Mouse (Mus musculus) kidney, embryonic 16.5 days (tissue): ENCODE data around the gene Tmem39b. TPM values are rescaled to one million over a fixed set of nuclear protein-coding genes. Genes with fewer than 3 reads are reported as not detected.

Experiments used
- ATAC-seq: fragments of 200-750 bp; cut with Nextera tagmentation; 2 replicates; pipeline ENCODE4 v1.8.0; 2017; ENCODE audit warnings: moderate TSS enrichment; ENCODE audit not compliant: low FRiP score, low TSS enrichment
- H3K27ac ChIP-seq: fragments of 300-500 bp; sonication (generic); 2 replicates; pipeline ENCODE4 v1.5.1; 2014; ENCODE audit warnings: low read length
- H3K27me3 ChIP-seq: fragments of 300-500 bp; sonication (generic); 2 replicates; pipeline ENCODE4 v1.6.1; 2014; ENCODE audit warnings: low read length, control low read depth, mixed read lengths; ENCODE audit not compliant: insufficient read depth
- H3K36me3 ChIP-seq: fragments of 300-500 bp; sonication (generic); 2 replicates; pipeline ENCODE4 v1.6.1; 2014; ENCODE audit warnings: low read length, control low read depth, mixed read lengths; ENCODE audit not compliant: insufficient read depth
- H3K4me1 ChIP-seq: fragments of 300-500 bp; sonication (generic); 2 replicates; pipeline ENCODE4 v1.6.1; 2014; ENCODE audit warnings: low read length, control low read depth, mixed read lengths; ENCODE audit not compliant: insufficient read depth
- H3K4me2 ChIP-seq: fragments of 300-500 bp; sonication (generic); replicated peaks from 2 replicates; pipeline ENCODE4 v1.6.1; 2014; ENCODE audit warnings: low read depth, low read length
- H3K4me3 ChIP-seq: fragments of 300-500 bp; sonication (generic); 2 replicates; pipeline ENCODE4 v1.5.1; 2014; ENCODE audit warnings: mild to moderate bottlenecking, low read length
- H3K9ac ChIP-seq: fragments of 300-500 bp; sonication (generic); replicated peaks from 2 replicates; pipeline ENCODE4 v1.6.1; 2014; ENCODE audit warnings: low read length
- H3K9me3 ChIP-seq: fragments of 300-500 bp; sonication (generic); 2 replicates; pipeline ENCODE4 v1.6.1; 2016; ENCODE audit warnings: low read length, control low read depth
- WGBS: fragments of 180-500 bp; shearing (Covaris S2); extraction: QIAGEN DNeasy Blood & Tissue Kit; methylation state at CpG from one replicate; pipeline ENCODE4 v1.1.7; 2014; 5-methylcytosine and 5-hydroxymethylcytosine counted together
- polyA plus RNA-seq: library from polyadenylated mRNA; unstranded; fragments of >200 nt; fragmentation: Nextera tagmentation; extraction: Ambion mirVana; gene quantifications from 2 replicates; pipeline ENCODE4 v1.2.1, GENCODE M21; 2015

Gene Tmem39b
- polyA plus RNA-seq, 1 experiment from 2014 or later = 20.6 TPM

- peaks cover 82% of the 10 kb centered on the region for H3K36me3 ChIP-seq
- no peak overlapping the region for H3K4me3 ChIP-seq
- no peak overlapping the region for H3K9ac ChIP-seq
- WGBS = 95% methylated on average over 14 of the region's 14 CpGs
- H3K9me3 ChIP-seq = no peaks in the 10 kb centered on the region
- ATAC-seq = no peak
- no peak overlapping the region for H3K4me2 ChIP-seq
- no peaks in the 10 kb centered on the region for H3K27me3 ChIP-seq
- H3K27ac ChIP-seq = no peak overlapping the region
- no peaks in the 10 kb centered on the region for H3K4me1 ChIP-seq
Measured at GRCm38 (mm10) chr4:129654770-129655169, 41.9 kb downstream of the Tmem39b start.

DNA sequence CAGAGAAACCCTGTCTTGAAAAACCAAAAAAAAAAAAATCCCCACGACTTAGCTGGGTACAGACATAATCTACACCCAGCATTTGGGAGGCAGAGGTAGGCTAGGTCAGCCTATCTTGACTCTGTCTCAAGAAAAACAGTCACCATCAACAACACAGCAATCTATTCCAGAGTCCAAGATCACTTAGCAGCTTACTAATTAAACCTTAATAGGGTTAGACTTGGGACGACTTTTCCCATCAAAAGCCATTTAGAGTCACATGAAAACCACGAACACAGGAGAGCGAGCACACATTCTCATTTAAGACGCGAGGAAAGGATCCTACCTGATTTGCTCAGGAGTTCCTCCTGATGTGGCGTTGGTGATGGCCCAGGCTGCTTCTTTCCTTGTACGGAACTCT lies 46.3 kb downstream of the Tmem39b start:
- WGBS = 94% methylated on average over 8 of the region's 8 CpGs
- Histone ChIP-seq H3K4me1 (no peaks in the 10 kb centered on the region), H3K9ac (no peak overlapping the region), H3K36me3 (peaks cover 91% of the 10 kb centered on the region), H3K9me3 (no peaks in the 10 kb centered on the region), H3K4me3 (no peak overlapping the region), H3K27me3 (no peaks in the 10 kb centered on the region), H3K4me2 (no peak overlapping the region), H3K27ac (no peak overlapping the region)
- no peak for ATAC-seq

GRCm38 (mm10) chr4:129648656-129649055 lies 48.0 kb downstream of the Tmem39b start:
- no peaks in the 10 kb centered on the region for H3K4me1 ChIP-seq
- no peak overlapping the region for H3K9ac ChIP-seq
- H3K4me2 ChIP-seq = no peak overlapping the region
- 62% methylated on average over 1 of the region's 1 CpGs for WGBS
- no peak overlapping the region for H3K4me3 ChIP-seq
- H3K36me3 ChIP-seq = peaks cover 80% of the 10 kb centered on the region
- ATAC-seq = no peak
- no peak overlapping the region for H3K27ac ChIP-seq
- no peaks in the 10 kb centered on the region for H3K9me3 ChIP-seq
- no peaks in the 10 kb centered on the region for H3K27me3 ChIP-seq

DNA sequence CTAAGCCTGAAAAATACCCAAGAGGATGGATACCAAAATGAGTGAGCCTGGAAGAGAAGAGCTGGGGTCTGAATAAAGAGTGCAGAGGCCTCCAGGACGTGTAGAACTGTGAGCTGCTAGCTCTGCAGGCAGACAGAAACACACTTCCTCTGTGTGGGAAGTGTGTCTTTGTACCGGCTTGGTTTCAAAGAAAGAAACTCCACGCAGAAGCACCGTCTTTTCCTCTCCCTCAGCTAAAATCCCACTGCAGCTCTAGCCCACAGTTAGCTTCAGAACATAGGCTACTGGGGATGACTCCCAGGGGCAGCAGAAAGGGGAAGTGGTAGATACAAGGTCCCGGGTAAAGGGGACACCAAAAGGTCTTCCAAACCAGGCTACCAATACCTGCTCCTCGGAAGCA lies 51.4 kb downstream of the Tmem39b start:
- 88% methylated on average over 6 of the region's 6 CpGs for WGBS
- Histone ChIP-seq H3K27ac (no peak overlapping the region), H3K27me3 (no peaks in the 10 kb centered on the region), H3K4me3 (no peak overlapping the region), H3K36me3 (peaks cover 51% of the 10 kb centered on the region), H3K4me1 (peaks cover 10% of the 10 kb centered on the region; the same call in 1 of the 2 replicates), H3K4me2 (no peak overlapping the region), H3K9me3 (no peaks in the 10 kb centered on the region), H3K9ac (no peak overlapping the region)
- ATAC-seq = no peak

GRCm38 (mm10) chr4:129641756-129642155 lies 54.9 kb downstream of the Tmem39b start:
- Histone ChIP-seq H3K4me2 (peak overlapping the region; percentile 40), H3K9ac (no peak overlapping the region), H3K27ac (no peak overlapping the region), H3K4me1 (peaks cover 27% of the 10 kb centered on the region), H3K36me3 (peaks cover 39% of the 10 kb centered on the region), H3K9me3 (no peaks in the 10 kb centered on the region), H3K27me3 (no peaks in the 10 kb centered on the region), H3K4me3 (0 out of 2 replicates have a peak overlapping the region, but pooled peaks have one; percentile 14)
- WGBS = 32% methylated on average over 5 of the region's 5 CpGs
- ATAC-seq = no peak

GRCm38 (mm10) chr4:129640638-129641467 lies 55.8 kb downstream of the Tmem39b start, which contains the start of gene Txlna:
Gene Txlna (minus strand): TSS chr4:129641065.
- under 1% methylated on average over 60 of the region's 60 CpGs for WGBS
- peaks cover 38% of the 10 kb centered on the region for H3K36me3 ChIP-seq
- peak within 1 kb of the TSS; percentile 77 for H3K9ac ChIP-seq

GRCm38 (mm10) chr4:129640101-129640637 lies 56.5 kb downstream of the Tmem39b start:
- peaks cover 27% of the 10 kb centered on the region for H3K4me1 ChIP-seq
- peak overlapping the region; percentile 77 for H3K9ac ChIP-seq
- peak overlapping the region; percentile 65 for H3K4me3 ChIP-seq
- H3K9me3 ChIP-seq = no peaks in the 10 kb centered on the region
- ATAC-seq = no peak
- WGBS = 2% methylated on average over 17 of the region's 17 CpGs
- H3K4me2 ChIP-seq = peak overlapping the region; percentile 69
- peak overlapping the region; percentile 95 for H3K27ac ChIP-seq
- H3K36me3 ChIP-seq = peaks cover 37% of the 10 kb centered on the region
- H3K27me3 ChIP-seq = no peaks in the 10 kb centered on the region

More at GRCm38 (mm10) chr4:129640638-129641467, 55.8 kb downstream of the Tmem39b start, which contains the start of gene Txlna:
- H3K4me3 ChIP-seq = peak within 1 kb of the TSS; percentile 65
- ATAC-seq = peak; percentile 96
- no peaks in the 10 kb centered on the region for H3K9me3 ChIP-seq
- no peaks in the 10 kb centered on the region for H3K27me3 ChIP-seq
- peak within 1 kb of the TSS; percentile 95 for H3K27ac ChIP-seq
- peaks cover 27% of the 10 kb centered on the region for H3K4me1 ChIP-seq
- peak within 1 kb of the TSS; percentile 69 for H3K4me2 ChIP-seq

DNA sequence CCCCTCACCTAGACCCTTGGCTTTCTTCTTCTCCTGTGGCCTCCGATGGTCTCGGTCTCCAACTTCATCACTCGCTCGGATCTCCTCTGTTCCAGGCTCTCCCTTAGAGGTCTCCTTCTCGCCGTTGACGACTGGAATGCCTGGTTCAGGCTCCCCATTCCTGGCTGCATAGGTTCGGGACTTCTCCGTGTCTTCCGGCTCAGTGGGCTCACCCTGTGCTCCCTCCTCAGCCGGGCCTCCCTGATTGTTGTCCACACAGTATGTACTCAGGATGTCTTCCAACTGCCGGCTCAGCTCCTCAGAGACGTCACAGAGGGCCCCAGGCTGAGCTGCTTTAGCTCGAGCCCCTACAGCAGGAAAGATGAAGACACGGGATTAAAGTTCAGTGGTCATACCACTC lies 57.4 kb downstream of the Tmem39b start:
- no peak for ATAC-seq
- peak overlapping the region; percentile 65; the same call in 1 of the 2 replicates for H3K4me3 ChIP-seq
- H3K27ac ChIP-seq = no peak overlapping the region
- H3K9ac ChIP-seq = peak overlapping the region; percentile 77
- peak overlapping the region; percentile 69 for H3K4me2 ChIP-seq
- WGBS = 83% methylated on average over 15 of the region's 15 CpGs
- H3K27me3 ChIP-seq = no peaks in the 10 kb centered on the region
- H3K9me3 ChIP-seq = no peaks in the 10 kb centered on the region
- H3K4me1 ChIP-seq = peaks cover 27% of the 10 kb centered on the region
- peaks cover 43% of the 10 kb centered on the region for H3K36me3 ChIP-seq

DNA sequence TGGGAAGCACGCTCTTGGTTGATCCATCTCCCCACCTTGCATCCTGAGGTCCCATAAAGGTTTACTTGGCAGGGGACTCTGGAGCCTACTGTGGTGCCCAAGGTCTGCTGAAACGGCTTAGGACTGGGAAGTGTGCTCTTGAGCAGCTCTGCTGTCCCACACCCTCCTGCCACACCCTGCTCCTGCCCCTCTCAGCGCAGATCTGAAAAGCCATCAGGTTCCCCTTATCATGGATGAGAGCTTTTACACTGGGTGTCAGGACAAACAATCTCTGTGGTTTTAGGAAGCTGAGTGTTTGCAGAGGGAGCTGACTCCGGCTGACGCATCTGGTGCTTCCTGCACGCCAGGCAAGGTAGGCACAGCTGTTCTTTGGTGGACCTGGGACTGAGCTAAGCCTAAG lies 62.8 kb downstream of the Tmem39b start:
- 92% methylated on average over 6 of the region's 6 CpGs for WGBS
- no peaks in the 10 kb centered on the region for H3K9me3 ChIP-seq
- no peak overlapping the region for H3K4me2 ChIP-seq
- ATAC-seq = no peak
- no peak overlapping the region for H3K27ac ChIP-seq
- peaks cover 91% of the 10 kb centered on the region for H3K36me3 ChIP-seq
- H3K4me1 ChIP-seq = peaks cover 6% of the 10 kb centered on the region; the same call in 1 of the 2 replicates
- H3K4me3 ChIP-seq = no peak overlapping the region
- no peak overlapping the region for H3K9ac ChIP-seq
- no peaks in the 10 kb centered on the region for H3K27me3 ChIP-seq

DNA sequence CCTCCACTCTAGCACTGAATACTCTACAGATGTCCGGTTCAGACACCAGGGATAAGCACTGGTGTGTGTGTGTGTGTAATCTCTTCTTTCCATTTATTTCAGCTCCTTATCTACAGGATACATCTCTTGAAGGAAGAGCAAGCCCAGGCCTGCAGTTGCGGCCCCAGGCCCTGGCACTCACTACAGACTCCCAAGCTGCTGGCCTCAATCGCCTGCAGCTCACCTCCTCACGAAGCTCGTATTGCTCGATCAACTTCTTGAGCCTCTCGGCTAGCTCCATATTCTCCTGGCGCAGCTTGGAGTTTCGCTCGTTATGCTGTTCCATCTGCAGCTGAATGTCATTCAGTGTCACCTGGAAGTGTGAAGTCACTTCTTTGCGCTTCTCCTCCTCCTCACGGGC lies 64.8 kb downstream of the Tmem39b start:
- H3K27ac ChIP-seq = no peak overlapping the region
- no peak for ATAC-seq
- 91% methylated on average over 12 of the region's 12 CpGs for WGBS

More for the DNA sequence above, 64.8 kb downstream of the Tmem39b start:
- no peak overlapping the region for H3K4me3 ChIP-seq
- no peaks in the 10 kb centered on the region for H3K9me3 ChIP-seq
- no peaks in the 10 kb centered on the region for H3K4me1 ChIP-seq
- H3K36me3 ChIP-seq = peaks cover 94% of the 10 kb centered on the region
- H3K4me2 ChIP-seq = no peak overlapping the region
- no peak overlapping the region for H3K9ac ChIP-seq
- H3K27me3 ChIP-seq = no peaks in the 10 kb centered on the region
